Mouse (Mus musculus) adrenal gland, postnatal 14 days (tissue): Measurements from ENCODE around the gene Pwwp2a. TPM values are rescaled to one million over a fixed set of nuclear protein-coding genes. Genes with fewer than 3 reads are reported as not detected.

Experiments used
- DNase-seq: peaks from one replicate; pipeline ENCODE4 v3.0.0; 2021; ENCODE audit warnings: mixed read lengths
- total RNA-seq: library from RNA; stranded (reverse); gene quantifications from 2 replicates; pipeline ENCODE4 v1.2.3, GENCODE M21; 2021

Gene Pwwp2a
- total RNA-seq, 1 experiment from 2014 or later = 33.0 TPM

DNA sequence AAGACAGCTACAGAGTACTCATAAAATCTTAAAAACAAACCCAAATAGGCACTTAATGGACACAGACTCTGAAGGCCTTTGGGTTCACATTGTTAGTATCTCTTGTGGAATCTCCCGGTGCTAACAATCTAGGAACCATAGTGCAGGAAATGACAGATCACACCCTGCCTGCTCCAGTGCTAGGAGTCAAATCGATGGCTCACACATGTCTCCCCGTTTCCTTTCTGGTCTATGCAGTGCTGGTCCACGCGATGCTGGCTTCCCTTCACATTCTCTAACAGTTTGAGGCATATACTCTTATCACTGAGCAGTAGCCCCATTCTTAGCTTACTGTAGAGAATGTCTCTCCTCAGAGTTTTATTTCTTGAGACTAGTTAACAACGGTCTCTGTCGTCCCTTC, 46.0 kb downstream of the Pwwp2a start:
- no peak for DNase-seq

DNA sequence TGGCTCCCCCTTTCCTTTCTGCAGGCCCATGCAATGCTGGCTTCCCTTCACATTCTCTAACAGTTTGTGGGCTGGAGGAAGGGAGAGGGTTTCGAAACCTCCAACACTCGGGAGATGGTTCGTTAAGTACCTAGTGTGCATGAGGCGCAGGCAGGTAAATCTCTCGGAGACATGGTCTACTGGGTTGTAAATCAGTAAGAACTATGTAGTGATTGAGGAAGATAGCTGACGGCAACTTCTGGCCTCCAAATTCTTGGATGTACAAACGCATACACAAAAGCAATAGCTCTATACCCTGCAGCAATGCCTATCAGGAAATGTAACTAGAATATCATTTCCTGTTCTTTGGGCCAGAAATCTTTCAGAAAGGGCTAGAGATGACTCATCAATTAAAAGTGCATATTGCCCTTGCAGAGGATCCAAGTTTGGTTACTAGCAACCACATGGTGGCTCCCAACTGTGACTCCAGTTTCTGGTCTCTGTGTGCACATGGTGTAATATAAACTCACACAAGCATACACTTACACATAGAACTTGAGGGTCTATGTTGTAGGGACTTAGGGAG, 47.0 kb downstream of the Pwwp2a start:
- DNase-seq = no peak

GRCm38 (mm10) chr11:43747233-43748226, 65.7 kb downstream of the Pwwp2a start, which contains the start of gene Ttc1:
Gene Ttc1, minus strand, starts transcription at chr11:43748008.
- peak; percentile 97 for DNase-seq

- DNase-seq = no peak
Observed at GRCm38 (mm10) chr11:43751542-43751941, 69.7 kb downstream of the Pwwp2a start.

GRCm38 (mm10) chr11:43754568-43754967, 72.8 kb downstream of the Pwwp2a start:
- no peak for DNase-seq

GRCm38 (mm10) chr11:43755411-43755810, 73.6 kb downstream of the Pwwp2a start:
- DNase-seq = no peak

DNA sequence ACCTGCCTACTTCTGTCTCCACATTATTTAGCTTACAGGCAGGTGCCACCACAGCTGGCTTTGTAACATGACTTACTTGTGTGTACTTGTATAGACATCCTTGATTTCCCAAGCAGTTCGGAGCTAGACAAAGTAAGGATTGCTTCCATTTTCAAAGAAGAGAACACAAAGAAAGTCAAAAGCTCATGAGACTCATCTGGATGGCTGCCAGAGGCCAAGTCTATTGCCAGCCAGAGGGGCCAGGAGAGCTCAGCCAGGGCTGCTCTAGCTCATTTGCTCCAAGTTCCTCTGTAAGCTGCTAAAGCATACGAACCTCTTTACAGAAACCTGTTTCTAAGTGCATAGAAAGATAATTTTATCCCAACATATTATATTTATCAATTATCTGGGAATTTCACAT, 76.6 kb downstream of the Pwwp2a start:
- peak; percentile 40 for DNase-seq

DNA sequence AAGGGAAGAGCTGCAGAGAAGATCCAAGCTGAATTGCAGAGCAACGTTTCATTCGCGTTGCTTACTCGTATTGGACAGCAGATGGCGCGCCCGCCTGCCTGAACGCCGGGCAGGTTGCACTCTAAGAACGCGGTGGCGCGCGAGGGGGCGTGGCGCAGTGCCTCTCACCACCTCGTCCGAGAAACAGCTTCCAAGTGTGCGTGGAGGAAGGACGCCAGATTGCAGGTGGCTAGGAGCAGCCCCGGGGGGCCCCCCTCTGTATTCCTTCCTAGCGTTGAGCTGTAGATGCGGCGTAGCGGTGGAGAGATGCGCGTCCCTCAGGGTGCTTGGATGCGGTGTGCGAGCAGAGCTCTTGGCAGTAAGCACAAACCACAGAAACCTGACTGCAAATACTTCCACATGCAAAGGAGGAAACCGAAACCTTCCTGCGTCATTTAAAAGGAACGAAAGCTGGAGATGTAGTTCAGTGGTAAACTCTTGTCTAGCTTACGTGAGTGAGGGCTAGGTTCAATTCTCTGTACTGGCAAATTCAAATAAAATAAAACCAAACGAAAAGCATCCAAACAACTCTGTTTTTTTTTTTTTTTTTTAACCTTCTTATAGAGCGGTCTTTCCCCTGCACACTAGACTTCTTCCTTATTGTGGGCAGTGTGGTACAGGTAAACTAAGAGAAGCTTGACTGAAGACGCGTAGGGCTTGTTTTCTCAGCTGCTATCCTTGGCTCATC, 85.3 kb downstream of the Pwwp2a start:
- DNase-seq = peak; percentile 84

GRCm38 (mm10) chr11:43767749-43768148, 86.0 kb downstream of the Pwwp2a start:
- no peak for DNase-seq

GRCm38 (mm10) chr11:43770110-43770509, 88.3 kb downstream of the Pwwp2a start:
- no peak for DNase-seq

Other genes starting within 250 kb of the Pwwp2a start
- 39.9 and 43.4 TPM in 2 replicates for gene Slu7, start 248.3 kb upstream of the Pwwp2a start, total RNA-seq
- 7.8 and 9.3 TPM in 2 replicates for gene C1qtnf2, start 207.7 kb upstream of the Pwwp2a start, total RNA-seq
- 5.0 and 7.7 TPM in 2 replicates for gene Ccnjl, start 153.2 kb upstream of the Pwwp2a start, total RNA-seq
- 1.6 and 1.7 TPM in 2 replicates for gene 4933415A04Rik, start 95.0 kb upstream of the Pwwp2a start, total RNA-seq
- not detected in 2 replicates for gene Fabp6, start 80.5 kb upstream of the Pwwp2a start, total RNA-seq
- 51.2 and 55.8 TPM in 2 replicates for gene Ttc1, start 66.0 kb downstream of the Pwwp2a start, total RNA-seq
- 2.7 and 6.9 TPM in 2 replicates for gene Adra1b, start 219.2 kb downstream of the Pwwp2a start, total RNA-seq